Mouse (Mus musculus) E14TG2a.4 (cell line): ENCODE measurements at regions not wholly inside any gene's neighbourhood (a gene's known extent, or its start where the extent isn't known, plus 50 kb on each side); places are given as distances from the start of the nearest gene placed in this dataset.

ENCODE experiments used
- CTCF ChIP-seq: conservative IDR thresholded peaks from 2 replicates; pipeline ENCODE4 v1.5.1; 2014; ENCODE audit warnings: low read length
- NANOG ChIP-seq: IDR thresholded peaks from 2 replicates; pipeline ENCODE4 v1.6.1; 2014; ENCODE audit warnings: borderline replicate concordance, low read length, mixed read lengths
- POU5F1 ChIP-seq: IDR thresholded peaks from 2 replicates; pipeline ENCODE4 v1.6.1; 2014; ENCODE audit warnings: low read length, borderline replicate concordance

DNA sequence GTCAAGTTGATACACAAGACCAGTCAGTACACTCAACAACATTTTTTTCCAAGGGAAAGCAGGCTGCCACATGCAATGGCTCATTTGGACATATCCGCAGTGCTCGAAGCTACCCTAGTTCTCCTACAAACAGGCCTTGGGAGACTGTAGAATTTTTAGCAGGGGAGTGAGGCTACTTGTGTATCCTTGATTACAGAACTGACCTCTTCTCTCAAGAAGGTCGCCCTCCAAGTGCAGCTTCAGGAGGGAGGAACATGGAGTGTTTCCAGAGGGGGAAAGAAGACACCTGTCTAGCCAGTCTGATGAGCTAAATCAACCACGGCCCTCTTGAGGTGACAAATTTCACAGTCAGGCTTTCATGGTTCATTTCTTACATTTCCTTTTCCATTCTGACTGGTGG, 202.0 kb upstream of the Prlr start:
- TF ChIP-seq CTCF: no peak
- no peak for TF ChIP-seq POU5F1
- no peak for TF ChIP-seq NANOG
